Mouse (Mus musculus) neural tube, embryonic 13.5 days (tissue): ENCODE measurements around the gene Plb1. TPM values are rescaled to one million over a fixed set of nuclear protein-coding genes. Genes with fewer than 3 reads are reported as not detected.

Experiments
- ATAC-seq: fragments of 200-750 bp; cut with Nextera tagmentation; 2 replicates; pipeline ENCODE4 v1.8.0; 2017; ENCODE audit warnings: low read depth, mild to moderate bottlenecking, moderate TSS enrichment, moderate library complexity
- H3K27ac ChIP-seq: fragments of 300-500 bp; sonication (generic); replicated peaks from 2 replicates; pipeline ENCODE4 v1.5.1; 2015; ENCODE audit warnings: moderate library complexity, mild to moderate bottlenecking, inconsistent platforms
- H3K27me3 ChIP-seq: fragments of 300-500 bp; sonication (generic); 2 replicates; pipeline ENCODE4 v1.6.1; 2015; ENCODE audit warnings: mild to moderate bottlenecking, inconsistent platforms
- H3K36me3 ChIP-seq: fragments of 300-500 bp; sonication (generic); 2 replicates; pipeline ENCODE4 v1.6.1; 2015; ENCODE audit warnings: mild to moderate bottlenecking, inconsistent platforms
- H3K4me1 ChIP-seq: fragments of 300-500 bp; sonication (generic); replicated peaks from 2 replicates; pipeline ENCODE4 v1.6.1; 2015; ENCODE audit warnings: inconsistent platforms
- H3K4me2 ChIP-seq: fragments of 300-500 bp; sonication (generic); 2 replicates; pipeline ENCODE4 v1.6.1; 2015; ENCODE audit warnings: inconsistent platforms, mild to moderate bottlenecking, moderate library complexity
- H3K4me3 ChIP-seq: fragments of 300-500 bp; sonication (generic); 2 replicates; pipeline ENCODE4 v1.5.1; 2015; ENCODE audit warnings: mild to moderate bottlenecking, inconsistent platforms
- H3K9ac ChIP-seq: fragments of 300-500 bp; sonication (generic); 2 replicates; pipeline ENCODE4 v1.6.1; 2015; ENCODE audit warnings: moderate library complexity, mild to moderate bottlenecking, inconsistent platforms
- H3K9me3 ChIP-seq: fragments of 300-500 bp; sonication (generic); 2 replicates; pipeline ENCODE4 v1.6.1; 2016; ENCODE audit warnings: inconsistent platforms
- WGBS: fragments of 180-500 bp; shearing (Covaris S2); methylation state at CpG from one replicate; pipeline ENCODE4 v1.1.7; 2015; 5-methylcytosine and 5-hydroxymethylcytosine counted together
- polyA plus RNA-seq: library from polyadenylated mRNA; unstranded; fragments of >200 nt; fragmentation: Nextera tagmentation; extraction: Ambion mirVana; gene quantifications from 2 replicates; pipeline ENCODE4 v1.2.1, GENCODE M21; 2015

The Plb1 gene
- polyA plus RNA-seq, 1 experiment from 2014 or later = not detected

GRCm38 (mm10) chr5:32409747-32410146, 177.2 kb downstream of the Plb1 start:
- Histone ChIP-seq H3K4me1 (peaks cover 22% of the 10 kb centered on the region), H3K4me3 (no peak overlapping the region), H3K36me3 (no peaks in the 10 kb centered on the region), H3K9me3 (no peaks in the 10 kb centered on the region), H3K4me2 (no peak overlapping the region), H3K27me3 (no peaks in the 10 kb centered on the region), H3K27ac (no peak overlapping the region), H3K9ac (no peak overlapping the region)
- no peak for ATAC-seq
- 91% methylated on average over 2 of the region's 2 CpGs for WGBS

GRCm38 (mm10) chr5:32410954-32411688, 178.6 kb downstream of the Plb1 start:
- H3K27me3 ChIP-seq = no peaks in the 10 kb centered on the region
- no peak overlapping the region for H3K4me3 ChIP-seq
- H3K4me2 ChIP-seq = no peak overlapping the region
- no peak overlapping the region for H3K27ac ChIP-seq
- H3K9ac ChIP-seq = no peak overlapping the region
- peaks cover 13% of the 10 kb centered on the region for H3K4me1 ChIP-seq
- WGBS = 82% methylated on average over 3 of the region's 3 CpGs
- no peaks in the 10 kb centered on the region for H3K36me3 ChIP-seq
- no peaks in the 10 kb centered on the region for H3K9me3 ChIP-seq
- ATAC-seq = no peak

- ATAC-seq = no peak
- no peak overlapping the region for H3K9ac ChIP-seq
- 12% methylated on average over 1 of the region's 1 CpGs for WGBS
Measured at GRCm38 (mm10) chr5:32412186-32412950, 179.9 kb downstream of the Plb1 start.

DNA sequence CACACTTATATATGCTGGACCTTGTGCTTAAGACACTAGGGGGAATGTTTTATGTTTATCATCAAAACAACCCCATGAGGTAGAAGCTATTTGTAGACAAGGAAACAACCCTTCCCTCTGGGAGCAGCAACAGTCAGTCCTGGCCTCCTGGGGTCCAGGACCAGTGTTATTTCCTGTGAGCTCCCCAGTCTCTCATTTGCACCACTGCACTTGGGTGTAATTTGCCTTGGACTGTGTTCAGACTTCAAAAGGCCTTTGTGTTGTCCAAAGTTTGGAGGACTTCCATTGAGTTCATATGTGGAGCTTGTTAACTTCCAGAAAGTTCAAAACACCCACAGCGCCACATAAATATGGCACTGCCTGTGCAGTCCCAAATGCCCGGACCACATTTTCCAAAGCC, 180.6 kb downstream of the Plb1 start:
- 53% methylated on average over 2 of the region's 2 CpGs for WGBS
- H3K4me2 ChIP-seq = no peak overlapping the region
- peaks cover 13% of the 10 kb centered on the region for H3K4me1 ChIP-seq
- H3K27me3 ChIP-seq = no peaks in the 10 kb centered on the region
- no peak for ATAC-seq
- H3K4me3 ChIP-seq = no peak overlapping the region
- no peaks in the 10 kb centered on the region for H3K36me3 ChIP-seq
- no peak overlapping the region for H3K9ac ChIP-seq
- no peak overlapping the region; the same call in 1 of the 2 replicates for H3K27ac ChIP-seq
- no peaks in the 10 kb centered on the region for H3K9me3 ChIP-seq

More at GRCm38 (mm10) chr5:32412186-32412950, 179.9 kb downstream of the Plb1 start:
- H3K4me3 ChIP-seq = no peak overlapping the region
- H3K9me3 ChIP-seq = no peaks in the 10 kb centered on the region
- no peaks in the 10 kb centered on the region for H3K27me3 ChIP-seq
- H3K4me1 ChIP-seq = peaks cover 13% of the 10 kb centered on the region
- no peak overlapping the region for H3K4me2 ChIP-seq
- H3K27ac ChIP-seq = peak overlapping the region; percentile 49; the same call in 1 of the 2 replicates
- H3K36me3 ChIP-seq = no peaks in the 10 kb centered on the region

GRCm38 (mm10) chr5:32413569-32413968, 181.1 kb downstream of the Plb1 start:
- Histone ChIP-seq H3K9ac (no peak overlapping the region), H3K4me1 (peaks cover 13% of the 10 kb centered on the region), H3K27ac (no peak overlapping the region), H3K4me3 (no peak overlapping the region), H3K9me3 (no peaks in the 10 kb centered on the region), H3K36me3 (no peaks in the 10 kb centered on the region), H3K27me3 (no peaks in the 10 kb centered on the region), H3K4me2 (no peak overlapping the region)
- WGBS = 77% methylated on average over 2 of the region's 2 CpGs
- no peak for ATAC-seq

- Histone ChIP-seq H3K4me3 (no peak overlapping the region), H3K36me3 (no peaks in the 10 kb centered on the region), H3K9ac (no peak overlapping the region), H3K4me2 (no peak overlapping the region), H3K4me1 (peaks cover 13% of the 10 kb centered on the region), H3K9me3 (no peaks in the 10 kb centered on the region), H3K27ac (no peak overlapping the region), H3K27me3 (no peaks in the 10 kb centered on the region)
- no peak for ATAC-seq
- 68% methylated on average over 5 of the region's 5 CpGs for WGBS
Measured at GRCm38 (mm10) chr5:32414461-32414985, 182.0 kb downstream of the Plb1 start.

- Histone ChIP-seq H3K36me3 (no peaks in the 10 kb centered on the region), H3K9ac (no peak overlapping the region), H3K4me3 (no peak overlapping the region), H3K4me1 (peaks cover 13% of the 10 kb centered on the region), H3K27me3 (no peaks in the 10 kb centered on the region), H3K27ac (no peak overlapping the region), H3K9me3 (no peaks in the 10 kb centered on the region), H3K4me2 (no peak overlapping the region)
- ATAC-seq = no peak
- WGBS = 85% methylated on average over 6 of the region's 6 CpGs
Measured at GRCm38 (mm10) chr5:32415554-32415953, 183.0 kb downstream of the Plb1 start.

Other genes starting within 250 kb of the Plb1 start
- gene Fosl2, start 96.9 kb upstream of the Plb1 start, polyA plus RNA-seq = 0.54 and 0.62 TPM in 2 replicates
- 198 and 216 TPM in 2 replicates for gene Ppp1cb, start 226.1 kb downstream of the Plb1 start, polyA plus RNA-seq